Mouse (Mus musculus) erythroblast, embryonic 14.5 days (primary cell): ENCODE measurements around the gene Slco1c1. TPM values are rescaled to one million over a fixed set of nuclear protein-coding genes. Genes with fewer than 3 reads are reported as not detected.
"Not testable (repeated sequence)": the region's sequence is repeated elsewhere in the genome, so short reads cannot be mapped to it uniquely, and the experiment has no call there.

Experiments used
- H3K27me3 ChIP-seq: 2 replicates; pipeline ENCODE4 v1.6.1; 2012; ENCODE audit warnings: inconsistent platforms; ENCODE audit not compliant: control insufficient read depth
- H3K36me3 ChIP-seq: 2 replicates; pipeline ENCODE4 v1.6.1; 2012; ENCODE audit warnings: mild to moderate bottlenecking, inconsistent platforms; ENCODE audit not compliant: control insufficient read depth
- H3K4me1 ChIP-seq: 2 replicates; pipeline ENCODE4 v1.6.1; 2012; ENCODE audit warnings: inconsistent platforms; ENCODE audit not compliant: control insufficient read depth
- H3K4me3 ChIP-seq: replicated peaks from 2 replicates; pipeline ENCODE3; 2012; ENCODE audit warnings: moderate library complexity, mild to moderate bottlenecking, inconsistent platforms
- H3K9me3 ChIP-seq: 2 replicates; pipeline ENCODE4 v1.6.1; 2012; ENCODE audit warnings: low read length, inconsistent platforms, mixed read lengths; ENCODE audit not compliant: control insufficient read depth
- GATA1 ChIP-seq: IDR thresholded peaks from 2 replicates; pipeline ENCODE4 v1.6.1; 2012; ENCODE audit warnings: low read length, inconsistent platforms, mixed read lengths
- TAL1 ChIP-seq: IDR thresholded peaks from 3 replicates; pipeline ENCODE4 v1.6.1; 2012; ENCODE audit warnings: low read length, inconsistent platforms, mixed read lengths
- polyA plus RNA-seq: library from polyadenylated mRNA; stranded (reverse); fragments of >175 nt; gene quantifications from 2 replicates; pipeline ENCODE4 v1.2.3, GENCODE M21; 2012

The Slco1c1 gene
- polyA plus RNA-seq, 1 experiment: not detected

DNA sequence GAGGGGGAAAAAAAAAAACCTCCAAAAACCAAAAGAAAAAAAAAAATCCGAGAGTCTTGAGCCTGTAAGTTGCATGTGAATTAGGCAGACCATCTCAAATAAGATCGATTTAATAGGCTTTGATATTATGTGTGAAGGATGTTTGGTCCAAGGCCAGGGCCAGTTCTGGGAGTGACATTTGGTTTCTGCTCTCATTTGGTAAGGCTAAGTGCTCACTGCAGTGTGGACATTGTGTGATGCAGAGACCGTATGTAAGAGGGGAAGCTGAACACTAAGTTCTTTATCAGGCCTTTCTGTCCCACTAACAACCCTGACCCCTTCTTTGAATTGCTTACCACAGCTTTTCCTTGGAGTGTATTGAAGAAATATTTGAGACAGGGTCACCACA lies 44.4 kb downstream of the Slco1c1 start:
- Histone ChIP-seq H3K27me3 (no peaks in the 10 kb centered on the region), H3K36me3 (no peaks in the 10 kb centered on the region), H3K4me1 (no peaks in the 10 kb centered on the region), H3K4me3 (no peak overlapping the region), H3K9me3 (no peaks in the 10 kb centered on the region; the same call in 1 of the 2 replicates)
- no peak for TF ChIP-seq GATA1
- no peak for TF ChIP-seq TAL1

DNA sequence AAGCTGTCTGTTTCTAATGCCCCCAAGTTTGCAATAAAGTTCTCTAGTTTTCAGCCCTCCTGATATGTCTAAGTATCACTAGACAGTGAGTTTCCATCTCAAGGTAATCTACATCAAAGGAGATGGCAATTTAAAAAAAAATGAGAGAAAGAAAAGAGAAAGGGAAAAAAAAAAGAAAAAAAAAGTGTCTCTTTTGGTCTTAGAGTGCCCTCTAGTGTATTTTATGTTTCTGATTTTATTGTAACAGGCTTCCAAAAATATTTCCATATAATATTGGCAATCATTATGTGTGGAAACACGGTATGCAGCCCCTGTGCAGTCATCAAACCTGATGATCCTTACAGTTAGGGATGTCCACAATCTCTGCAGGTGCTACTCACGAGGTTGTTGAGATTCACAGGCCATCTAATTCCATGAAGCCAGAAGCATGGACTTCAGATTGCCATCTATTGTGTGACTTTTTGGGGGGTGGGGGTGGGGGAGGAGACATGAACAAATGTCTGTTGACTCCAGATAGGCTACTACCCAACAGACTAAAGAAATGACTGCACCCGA lies 52.6 kb downstream of the Slco1c1 start:
- no peaks in the 10 kb centered on the region for H3K27me3 ChIP-seq
- no peak overlapping the region for H3K4me3 ChIP-seq
- TF ChIP-seq GATA1 (no peak), TAL1 (no peak)
- H3K9me3 ChIP-seq: no peaks in the 10 kb centered on the region
- H3K36me3 ChIP-seq: no peaks in the 10 kb centered on the region
- no peaks in the 10 kb centered on the region for H3K4me1 ChIP-seq

DNA sequence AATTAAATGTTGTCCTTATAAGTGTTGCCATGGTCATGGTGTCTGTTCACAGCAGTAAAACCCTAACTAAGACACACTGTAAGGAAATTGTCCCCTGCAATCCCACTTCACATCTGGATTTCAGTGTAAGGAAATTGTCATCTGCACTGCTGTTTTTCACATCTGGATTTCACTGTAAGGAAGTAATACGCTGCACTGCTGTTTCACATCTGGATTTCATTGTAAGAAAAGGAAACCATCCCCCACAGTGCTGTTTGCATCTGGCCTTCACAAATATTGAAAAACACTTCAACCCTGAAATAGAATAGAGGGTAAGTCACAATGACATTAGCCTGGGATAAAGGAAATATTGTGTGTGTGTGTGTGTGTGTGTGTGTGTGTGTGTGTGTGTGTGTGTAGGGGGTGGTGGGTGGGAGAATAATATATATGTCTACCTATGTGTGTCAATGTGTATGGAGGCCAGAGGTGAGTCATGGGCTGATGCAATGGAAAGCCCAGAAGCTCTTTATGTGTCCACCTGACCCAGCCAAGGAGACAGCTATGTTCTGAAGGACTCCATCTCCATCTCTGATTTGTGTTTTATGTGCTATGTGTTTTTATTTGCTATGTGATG lies 60.7 kb downstream of the Slco1c1 start:
- TF ChIP-seq TAL1: no peak
- no peak for TF ChIP-seq GATA1
- Histone ChIP-seq H3K27me3 (no peaks in the 10 kb centered on the region), H3K9me3 (no peaks in the 10 kb centered on the region), H3K4me1 (no peaks in the 10 kb centered on the region), H3K4me3 (no peak overlapping the region), H3K36me3 (no peaks in the 10 kb centered on the region)

DNA sequence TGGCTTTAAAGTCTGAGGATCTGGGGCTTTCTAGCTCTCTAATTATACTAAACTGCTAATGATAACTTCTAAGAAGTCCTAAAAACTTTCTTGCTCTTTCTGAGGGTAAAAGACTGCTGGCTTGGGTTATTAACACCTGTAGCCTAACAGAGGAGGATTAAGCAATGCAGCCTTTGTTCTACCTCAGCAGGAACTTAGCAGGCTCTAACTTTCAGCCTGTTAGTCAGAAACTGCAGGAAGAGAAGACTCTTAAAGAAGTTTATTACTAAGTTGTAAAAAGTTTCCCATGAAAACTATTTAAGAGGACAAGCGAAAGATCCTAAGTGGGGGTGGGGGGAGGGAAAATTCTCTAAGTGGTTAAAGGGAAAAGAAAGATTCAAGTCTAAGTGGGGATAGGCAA lies 65.8 kb downstream of the Slco1c1 start:
- Histone ChIP-seq H3K9me3 (0 out of 2 replicates have a peak, but pooled peaks cover 2% of the 10 kb centered on the region), H3K27me3 (no peaks in the 10 kb centered on the region), H3K36me3 (no peaks in the 10 kb centered on the region), H3K4me3 (no peak overlapping the region), H3K4me1 (no peaks in the 10 kb centered on the region)
- TF ChIP-seq GATA1 (no peak), TAL1 (no peak)

DNA sequence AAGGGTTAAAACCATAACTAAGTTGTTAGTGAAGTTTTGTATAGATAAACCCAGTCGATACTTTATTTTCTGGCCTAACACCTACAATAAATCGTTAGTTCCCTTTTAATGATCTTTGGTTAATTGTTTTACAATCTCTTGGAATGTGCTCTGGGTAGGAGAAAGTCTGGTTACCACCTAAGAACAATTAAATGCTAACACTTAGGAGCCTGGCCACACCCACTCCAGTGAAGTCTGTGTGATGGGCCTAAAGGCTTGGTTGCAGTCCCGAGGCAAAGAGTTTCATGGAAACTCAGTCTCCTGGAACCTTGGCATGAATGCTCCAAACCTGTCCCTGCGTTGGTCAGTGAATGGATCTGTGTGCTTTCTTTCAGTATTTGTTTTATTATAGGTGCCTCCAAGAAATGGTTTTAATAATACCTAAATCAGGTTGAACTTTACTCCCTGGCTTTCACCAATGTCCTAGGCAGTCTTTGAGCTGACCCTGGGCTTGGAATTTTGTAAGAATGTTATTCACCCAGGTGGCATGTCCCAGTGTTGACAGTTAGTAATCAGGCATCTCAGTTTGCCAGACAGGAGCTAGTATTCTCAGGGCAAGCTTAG lies 66.5 kb downstream of the Slco1c1 start:
- H3K27me3 ChIP-seq, H3K4me1 ChIP-seq, H3K36me3 ChIP-seq, H3K9me3 ChIP-seq, H3K4me3 ChIP-seq: not testable (repeated sequence)

DNA sequence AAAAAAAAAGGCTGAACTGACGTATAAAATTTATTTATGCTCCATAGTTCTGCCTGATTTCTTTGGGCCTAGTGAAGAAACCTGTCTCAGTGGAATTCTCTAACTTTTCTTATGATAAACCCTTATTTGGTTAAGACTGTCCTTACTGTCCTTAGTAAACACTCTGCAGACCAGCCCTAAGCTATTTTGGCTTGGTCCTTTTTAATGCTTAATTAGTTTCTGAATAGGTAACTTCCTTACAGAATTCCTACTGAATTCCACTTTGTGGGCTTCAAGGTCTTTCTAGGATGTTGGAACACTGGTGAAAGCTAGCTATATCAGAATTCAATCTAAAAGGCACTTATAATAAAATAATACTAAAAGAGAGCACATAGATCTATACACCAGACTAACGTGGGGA lies 71.9 kb downstream of the Slco1c1 start:
- no peaks in the 10 kb centered on the region for H3K36me3 ChIP-seq
- no peak overlapping the region for H3K4me3 ChIP-seq
- 0 out of 2 replicates have a peak, but pooled peaks cover 3% of the 10 kb centered on the region for H3K9me3 ChIP-seq
- no peaks in the 10 kb centered on the region for H3K27me3 ChIP-seq
- no peak for TF ChIP-seq GATA1
- TF ChIP-seq TAL1: no peak
- no peaks in the 10 kb centered on the region for H3K4me1 ChIP-seq

DNA sequence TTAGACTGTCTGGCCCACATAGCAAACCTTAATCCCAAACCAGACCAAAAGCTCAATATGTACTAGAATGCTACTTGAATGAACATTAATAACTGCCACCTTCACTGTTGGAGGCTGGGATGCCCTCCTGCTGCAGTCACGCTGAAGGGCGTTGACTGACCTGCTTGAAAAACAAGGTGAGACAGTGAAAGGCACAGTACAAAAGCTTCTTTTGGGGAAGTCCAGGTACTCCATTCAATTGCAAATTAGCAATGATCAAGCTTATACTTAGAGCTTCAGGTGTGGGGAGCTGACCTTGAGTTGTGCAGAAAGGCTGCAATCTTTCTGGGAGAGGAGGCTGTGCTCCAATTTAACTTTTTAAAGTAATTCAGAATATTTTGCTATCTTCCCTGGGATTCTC lies 72.9 kb downstream of the Slco1c1 start:
- Histone ChIP-seq H3K36me3 (no peaks in the 10 kb centered on the region), H3K4me1 (no peaks in the 10 kb centered on the region), H3K4me3 (no peak overlapping the region), H3K27me3 (no peaks in the 10 kb centered on the region), H3K9me3 (0 out of 2 replicates have a peak, but pooled peaks cover 2% of the 10 kb centered on the region)
- TF ChIP-seq GATA1 (no peak), TAL1 (no peak)

DNA sequence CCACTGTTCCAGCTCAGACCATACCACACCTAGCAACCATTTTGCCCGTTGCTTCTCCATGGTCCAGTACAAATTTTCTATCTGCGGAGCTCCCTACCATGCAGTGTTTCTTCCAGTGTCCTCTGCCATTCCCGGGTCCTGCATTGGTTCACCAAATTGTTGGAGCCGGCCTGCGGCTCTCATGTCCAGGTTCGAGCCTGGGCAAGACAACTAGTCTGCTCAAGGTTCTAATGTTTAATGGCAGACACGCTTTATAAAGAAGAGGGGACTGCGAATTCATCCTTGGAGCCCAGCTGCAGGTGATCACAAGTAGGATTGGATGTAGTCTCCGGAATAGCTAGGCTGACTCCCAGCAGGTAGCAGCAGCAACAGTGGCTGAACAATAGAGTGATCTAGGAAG lies 76.8 kb downstream of the Slco1c1 start:
- H3K36me3 ChIP-seq: no peaks in the 10 kb centered on the region
- H3K27me3 ChIP-seq: no peaks in the 10 kb centered on the region
- H3K9me3 ChIP-seq: peaks cover 2% of the 10 kb centered on the region; the same call in 1 of the 2 replicates
- no peak overlapping the region for H3K4me3 ChIP-seq
- H3K4me1 ChIP-seq: no peaks in the 10 kb centered on the region
- TF ChIP-seq GATA1 (no peak), TAL1 (no peak)

DNA sequence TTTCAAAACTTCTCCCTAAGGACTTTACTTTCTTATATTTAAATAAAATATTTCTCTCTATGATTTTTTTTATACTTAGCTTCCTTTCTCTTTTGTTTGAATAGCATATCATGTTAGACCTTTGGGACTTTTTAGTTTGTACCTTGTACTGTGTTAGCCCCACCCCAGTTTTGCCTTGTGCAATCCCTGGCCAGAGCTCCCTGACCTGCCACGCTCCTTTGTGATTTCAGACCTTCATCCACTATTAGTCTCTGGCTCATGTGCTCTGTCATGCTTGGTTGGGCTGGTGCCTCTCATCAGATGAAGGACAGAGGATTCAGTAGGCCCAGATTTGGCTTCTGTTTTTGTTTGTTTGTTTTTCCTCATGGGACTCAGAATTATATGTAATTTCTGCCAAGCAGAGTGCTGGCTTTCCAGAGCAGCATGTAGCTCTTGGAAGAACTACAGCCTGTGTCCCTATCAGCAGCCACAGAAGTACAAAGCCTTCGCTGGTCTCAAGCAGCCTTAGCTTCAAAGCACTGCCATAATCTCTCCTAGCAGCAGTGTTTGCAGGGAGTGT lies 86.6 kb downstream of the Slco1c1 start:
- Histone ChIP-seq H3K4me1 (no peaks in the 10 kb centered on the region), H3K27me3 (no peaks in the 10 kb centered on the region), H3K36me3 (no peaks in the 10 kb centered on the region), H3K9me3 (no peaks in the 10 kb centered on the region), H3K4me3 (no peak overlapping the region)
- no peak for TF ChIP-seq TAL1
- TF ChIP-seq GATA1: no peak
